7 mouse cellular contexts compared by ENCODE assay signal in genomic region chr4:41702226-41702625, GRCm38 (mm10). TPM values are rescaled to one million over a fixed set of nuclear protein-coding genes. Genes with fewer than 3 reads are reported as not detected.
DNase-seq lines count a peak whose midpoint lies in the region; ATAC-seq lines count a peak whose summit lies in the region.
"Not testable (repeated sequence)": the region's sequence is repeated elsewhere in the genome, so short reads cannot be mapped to it uniquely, and the experiment has no call there.
"Had no signal": no experiment of that assay in that cellular context is flagged by ENCODE, and none has a peak within 500 bp of the region (broad histone marks: within the 10 kb centered on the region; RNA-seq: fewer than 3 reads in every experiment).

No protein-coding gene starts in this region.

- H3K9me3 ChIP-seq in midbrain, embryonic 11.5 days (ENCODE audit: control insufficient read depth, low read length) = not testable (repeated sequence)

- WGBS in midbrain, embryonic 11.5 days = 64% methylated on average over 2 of the region's 2 CpGs

- H3K27me3 ChIP-seq in midbrain, embryonic 11.5 days (ENCODE audit: control insufficient read depth, insufficient read depth, low read length) = not testable (repeated sequence)

- not testable (repeated sequence) for H3K9ac ChIP-seq in midbrain, embryonic 11.5 days (ENCODE audit: low read length)

- H3K4me2 ChIP-seq in midbrain, embryonic 11.5 days = not testable (repeated sequence)

- not testable (repeated sequence) for H3K27ac ChIP-seq in midbrain, embryonic 11.5 days (ENCODE audit: low read depth, low read length)

- ATAC-seq in midbrain, embryonic 11.5 days (ENCODE audit: low FRiP score) = not testable (repeated sequence)

- not testable (repeated sequence) for H3K36me3 ChIP-seq in midbrain, embryonic 11.5 days (ENCODE audit: control insufficient read depth, insufficient read depth, low read length)

- H3K4me1 ChIP-seq in midbrain, embryonic 11.5 days (ENCODE audit: control insufficient read depth, insufficient read depth, low read length) = peaks cover 12% of the 10 kb centered on the region

- H3K4me3 ChIP-seq in midbrain, embryonic 11.5 days (ENCODE audit: low read depth, low read length) = not testable (repeated sequence)

- peak; percentile 85 for DNase-seq in heart, adult 11 months
- peak; percentile 53 for DNase-seq in midbrain, embryonic 11.5 days (ENCODE audit: low spot score, missing footprints)

RNA-seq across cellular contexts. Expression of gene Il11ra1, which starts 2.4 kb away (rescaled TPM):
- 55.2 and 57.9 TPM in 2 replicates for polyA plus RNA-seq in midbrain, embryonic 11.5 days (2014; fragmentation: Nextera tagmentation; extraction: Ambion mirVana)

RNA-seq across cellular contexts. Expression of gene Cntfr, which starts 5.3 kb away (rescaled TPM):
- 25.7 and 33.8 TPM in 2 replicates for polyA plus RNA-seq in midbrain, embryonic 11.5 days (2014; fragmentation: Nextera tagmentation; extraction: Ambion mirVana)
- polyA plus RNA-seq: activated CD4-positive, CD25-positive, alpha-beta regulatory T cell, adult 4 months; CD4-positive, CD25-positive, alpha-beta regulatory T cell, adult 4 months had no signal

RNA-seq across cellular contexts. Expression of gene Rpp25l, which starts 11.1 kb away (rescaled TPM):
- 69.3 and 85.9 TPM in 2 replicates for polyA plus RNA-seq in midbrain, embryonic 11.5 days (2014; fragmentation: Nextera tagmentation; extraction: Ambion mirVana)

RNA-seq across cellular contexts. Expression of gene Dctn3, which starts 20.7 kb away (rescaled TPM):
- 154 and 155 TPM in 2 replicates for polyA plus RNA-seq in midbrain, embryonic 11.5 days (2014; fragmentation: Nextera tagmentation; extraction: Ambion mirVana)

RNA-seq across cellular contexts. Expression of gene Arid3c, which starts 28.7 kb away (rescaled TPM):
- 0.72 and 1.8 TPM in 2 replicates for polyA plus RNA-seq in midbrain, embryonic 11.5 days (2014; fragmentation: Nextera tagmentation; extraction: Ambion mirVana)
- polyA plus RNA-seq: activated CD4-positive, CD25-positive, alpha-beta regulatory T cell, adult 4 months; adrenal gland, adult 2 months; C2C12; CD4-positive, CD25-positive, alpha-beta regulatory T cell, adult 4 months; G1E had no signal
